Mouse (Mus musculus): ENCODE measurements around the gene Spata20. TPM values are rescaled to one million over a fixed set of nuclear protein-coding genes. Genes with fewer than 3 reads are reported as not detected.
A peak's percentile ranks its signal among the peaks of the same experiment; 100 is the strongest.

Gene Spata20
- total RNA-seq, 1 experiment, result 0.71 TPM

GRCm38 (mm10) chr11:94500362-94500761 lies 14.4 kb upstream of the Spata20 start:
- H3K4me3 ChIP-seq (ENCODE audit: insufficient read depth in 1 of 2, low read depth in 1 of 2, low read length in 2 of 2, poor library complexity in 1 of 2, severe bottlenecking in 1 of 2), result no peak overlapping the region
- H3K27ac ChIP-seq (ENCODE audit: insufficient read depth, low read depth, low read length, poor library complexity, severe bottlenecking), result no peak overlapping the region
- H3K4me1 ChIP-seq (ENCODE audit: control insufficient read depth in 2 of 2, insufficient read depth in 2 of 2, low read length in 2 of 2, poor library complexity in 1 of 2), result peaks cover 2 to 19% of the 10 kb centered on the region in 2 experiments; a peak in 2 of 4 replicates
- H3K36me3 ChIP-seq (ENCODE audit: control insufficient read depth, insufficient read depth, low read length, poor library complexity, severe bottlenecking), result no peaks in the 10 kb centered on the region
- H3K9me3 ChIP-seq (ENCODE audit: control insufficient read depth, insufficient read depth, low read depth, low read length), result no peaks in the 10 kb centered on the region
- H3K9ac ChIP-seq (ENCODE audit: insufficient read depth, low read depth, low read length, poor library complexity, severe bottlenecking), result no peak overlapping the region
- in situ Hi-C loops (cut with MboI; ENCODE audit: low sequenced_read_pairs in 2 of 2, unreplicated experiment in 2 of 2), result no loop called here
- DNase-seq (ENCODE audit: low read depth, low spot score), result no peak
- TF ChIP-seq HCFC1 (IDR thresholded peaks at IDR 0.05; ENCODE audit: borderline replicate concordance, insufficient read depth, low read length), result no peak
- TF ChIP-seq ZNF384 (IDR thresholded peaks at IDR 0.05; ENCODE audit: low read depth, low read length), result no peak
- no peak for TF ChIP-seq CHD2 (IDR thresholded peaks at IDR 0.05; ENCODE audit: low read depth, low read length)
- no peak for TF ChIP-seq ZC3H11A (IDR thresholded peaks at IDR 0.05; ENCODE audit: borderline replicate concordance, low read depth, low read length)
- no peak for TF ChIP-seq MAFK (IDR thresholded peaks at IDR 0.05; ENCODE audit: insufficient read depth, low read depth, low read length)

- TF ChIP-seq MAFK (IDR thresholded peaks at IDR 0.05; ENCODE audit: insufficient read depth, low read depth, low read length), result no peak
- no peak for TF ChIP-seq ZC3H11A (IDR thresholded peaks at IDR 0.05; ENCODE audit: borderline replicate concordance, low read depth, low read length)
- TF ChIP-seq CHD2 (IDR thresholded peaks at IDR 0.05; ENCODE audit: low read depth, low read length), result no peak
- TF ChIP-seq ZNF384 (IDR thresholded peaks at IDR 0.05; ENCODE audit: low read depth, low read length), result no peak
- no peak for TF ChIP-seq HCFC1 (IDR thresholded peaks at IDR 0.05; ENCODE audit: borderline replicate concordance, insufficient read depth, low read length)
- Histone ChIP-seq H3K36me3 (ENCODE audit: control insufficient read depth, insufficient read depth, low read length, poor library complexity, severe bottlenecking) (no peaks in the 10 kb centered on the region), H3K27ac (ENCODE audit: insufficient read depth, low read depth, low read length, poor library complexity, severe bottlenecking) (no peak within 1 kb of the TSS), H3K4me1 (ENCODE audit: control insufficient read depth in 2 of 2, insufficient read depth in 2 of 2, low read length in 2 of 2, poor library complexity in 1 of 2) (peaks cover 2 to 19% of the 10 kb centered on the region in 2 experiments; a peak in 2 of 4 replicates), H3K9ac (ENCODE audit: insufficient read depth, low read depth, low read length, poor library complexity, severe bottlenecking) (no peak within 1 kb of the TSS), H3K9me3 (ENCODE audit: control insufficient read depth, insufficient read depth, low read depth, low read length) (no peaks in the 10 kb centered on the region), H3K4me3 (ENCODE audit: insufficient read depth in 1 of 2, low read depth in 1 of 2, low read length in 2 of 2, poor library complexity in 1 of 2, severe bottlenecking in 1 of 2) (peak within 1 kb of the TSS; percentile 36 to 51; a peak in 3 of 4 replicates)
- in situ Hi-C loops (cut with MboI; ENCODE audit: low sequenced_read_pairs in 2 of 2, unreplicated experiment in 2 of 2), result loop anchor here in 1 of 2 experiments (10.0 kb wide), 1 partner anchor 365 kb away; no protein-coding TSS in a partner anchor
- no peak for DNase-seq (ENCODE audit: low read depth, low spot score)
Observed at GRCm38 (mm10) chr11:94499661-94500152, 13.7 kb upstream of the Spata20 start, which contains the start of gene Epn3. TSS of gene Epn3 (minus strand) at chr11:94499974.

- no peak overlapping the region for H3K27ac ChIP-seq (ENCODE audit: insufficient read depth, low read depth, low read length, poor library complexity, severe bottlenecking)
- no peak for TF ChIP-seq ZC3H11A (IDR thresholded peaks at IDR 0.05; ENCODE audit: borderline replicate concordance, low read depth, low read length)
- no peak for TF ChIP-seq MAFK (IDR thresholded peaks at IDR 0.05; ENCODE audit: insufficient read depth, low read depth, low read length)
- no peak for TF ChIP-seq ZNF384 (IDR thresholded peaks at IDR 0.05; ENCODE audit: low read depth, low read length)
- TF ChIP-seq HCFC1 (IDR thresholded peaks at IDR 0.05; ENCODE audit: borderline replicate concordance, insufficient read depth, low read length), result no peak
- TF ChIP-seq CHD2 (IDR thresholded peaks at IDR 0.05; ENCODE audit: low read depth, low read length), result no peak
- no peaks in the 10 kb centered on the region for H3K36me3 ChIP-seq (ENCODE audit: control insufficient read depth, insufficient read depth, low read length, poor library complexity, severe bottlenecking)
- H3K4me3 ChIP-seq (ENCODE audit: insufficient read depth in 1 of 2, low read depth in 1 of 2, low read length in 2 of 2, poor library complexity in 1 of 2, severe bottlenecking in 1 of 2), result no peak overlapping the region
- no peak for DNase-seq (ENCODE audit: low read depth, low spot score)
- H3K9me3 ChIP-seq (ENCODE audit: control insufficient read depth, insufficient read depth, low read depth, low read length), result no peaks in the 10 kb centered on the region
- H3K9ac ChIP-seq (ENCODE audit: insufficient read depth, low read depth, low read length, poor library complexity, severe bottlenecking), result no peak overlapping the region
- in situ Hi-C loops (cut with MboI; ENCODE audit: low sequenced_read_pairs in 2 of 2, unreplicated experiment in 2 of 2), result loop anchor here in 1 of 2 experiments (10.0 kb wide), 1 partner anchor 364 kb away; no protein-coding TSS in a partner anchor
- peaks cover 2 to 19% of the 10 kb centered on the region in 2 experiments; a peak in 2 of 4 replicates for H3K4me1 ChIP-seq (ENCODE audit: control insufficient read depth in 2 of 2, insufficient read depth in 2 of 2, low read length in 2 of 2, poor library complexity in 1 of 2)
Observed at GRCm38 (mm10) chr11:94499035-94499434, 13.1 kb upstream of the Spata20 start.

GRCm38 (mm10) chr11:94498093-94498996 lies 12.4 kb upstream of the Spata20 start:
- Histone ChIP-seq H3K4me3 (ENCODE audit: insufficient read depth in 1 of 2, low read depth in 1 of 2, low read length in 2 of 2, poor library complexity in 1 of 2, severe bottlenecking in 1 of 2) (peak overlapping the region; percentile 27 to 36; a peak in 1 of 4 replicates), H3K9ac (ENCODE audit: insufficient read depth, low read depth, low read length, poor library complexity, severe bottlenecking) (no peak overlapping the region)

More at GRCm38 (mm10) chr11:94498093-94498996, 12.4 kb upstream of the Spata20 start:
- DNase-seq (ENCODE audit: low read depth, low spot score), result no peak
- H3K4me1 ChIP-seq (ENCODE audit: control insufficient read depth in 2 of 2, insufficient read depth in 2 of 2, low read length in 2 of 2, poor library complexity in 1 of 2), result peaks cover 2 to 19% of the 10 kb centered on the region in 2 experiments; a peak in 2 of 4 replicates
- TF ChIP-seq MAFK (IDR thresholded peaks at IDR 0.05; ENCODE audit: insufficient read depth, low read depth, low read length) (no peak), ZC3H11A (IDR thresholded peaks at IDR 0.05; ENCODE audit: borderline replicate concordance, low read depth, low read length) (no peak), CHD2 (IDR thresholded peaks at IDR 0.05; ENCODE audit: low read depth, low read length) (no peak), HCFC1 (IDR thresholded peaks at IDR 0.05; ENCODE audit: borderline replicate concordance, insufficient read depth, low read length) (no peak), ZNF384 (IDR thresholded peaks at IDR 0.05; ENCODE audit: low read depth, low read length) (no peak)
- H3K9me3 ChIP-seq (ENCODE audit: control insufficient read depth, insufficient read depth, low read depth, low read length), result no peaks in the 10 kb centered on the region
- in situ Hi-C loops (cut with MboI; ENCODE audit: low sequenced_read_pairs in 2 of 2, unreplicated experiment in 2 of 2), result loop anchor here in 1 of 2 experiments (10.0 kb wide), 1 partner anchor 364 kb away; no protein-coding TSS in a partner anchor
- H3K27ac ChIP-seq (ENCODE audit: insufficient read depth, low read depth, low read length, poor library complexity, severe bottlenecking), result no peak overlapping the region
- no peaks in the 10 kb centered on the region for H3K36me3 ChIP-seq (ENCODE audit: control insufficient read depth, insufficient read depth, low read length, poor library complexity, severe bottlenecking)
